Mouse (Mus musculus) heart, embryonic 16.5 days (tissue): ENCODE measurements around the gene Klf6. TPM values are rescaled to one million over a fixed set of nuclear protein-coding genes. Genes with fewer than 3 reads are reported as not detected.

Experiments used
- ATAC-seq: fragments of 200-750 bp; cut with Nextera tagmentation; replicated peaks from 2 replicates; pipeline ENCODE4 v1.8.0; 2017; ENCODE audit warnings: moderate number of reproducible peaks; ENCODE audit not compliant: insufficient read depth, low FRiP score; ENCODE audit errors: extremely low read depth
- H3K27ac ChIP-seq: fragments of 300-500 bp; sonication (generic); 2 replicates; pipeline ENCODE4 v1.5.1; 2014; ENCODE audit warnings: mild to moderate bottlenecking, low read length, control low read depth, moderate library complexity
- H3K27me3 ChIP-seq: fragments of 300-500 bp; sonication (generic); 2 replicates; pipeline ENCODE4 v1.6.1; 2014; ENCODE audit warnings: low read length, mixed read lengths; ENCODE audit not compliant: control insufficient read depth, insufficient read depth
- H3K36me3 ChIP-seq: fragments of 300-500 bp; sonication (generic); 2 replicates; pipeline ENCODE4 v1.6.1; 2014; ENCODE audit not compliant: control insufficient read depth, insufficient read depth
- H3K4me1 ChIP-seq: fragments of 300-500 bp; sonication (generic); 2 replicates; pipeline ENCODE4 v1.6.1; 2014; ENCODE audit warnings: low read length, mixed read lengths; ENCODE audit not compliant: control insufficient read depth, insufficient read depth
- H3K4me2 ChIP-seq: fragments of 300-500 bp; sonication (generic); 2 replicates; pipeline ENCODE4 v1.6.1; 2014; ENCODE audit warnings: low read depth, mild to moderate bottlenecking, control low read depth, low read length
- H3K4me3 ChIP-seq: fragments of 300-500 bp; sonication (generic); 2 replicates; pipeline ENCODE4 v1.5.1; 2014; ENCODE audit warnings: mild to moderate bottlenecking, control low read depth, low read length
- H3K9ac ChIP-seq: fragments of 300-500 bp; sonication (generic); 2 replicates; pipeline ENCODE4 v1.6.1; 2014; ENCODE audit warnings: low read length, control low read depth
- H3K9me3 ChIP-seq: fragments of 300-500 bp; sonication (generic); replicated peaks from 2 replicates; pipeline ENCODE4 v1.6.1; 2016; ENCODE audit warnings: low read length; ENCODE audit not compliant: control insufficient read depth
- WGBS: fragments of 180-500 bp; shearing (Covaris S2); extraction: QIAGEN DNeasy Blood & Tissue Kit; methylation state at CpG from one replicate; pipeline ENCODE4 v1.1.7; 2014; 5-methylcytosine and 5-hydroxymethylcytosine counted together
- polyA plus RNA-seq: library from polyadenylated mRNA; unstranded; fragments of >200 nt; fragmentation: Nextera tagmentation; extraction: Ambion mirVana; gene quantifications from 2 replicates; pipeline ENCODE4 v1.2.1, GENCODE M21; 2015

Gene Klf6
- polyA plus RNA-seq, 1 experiment from 2014 or later = 77.1 TPM

DNA sequence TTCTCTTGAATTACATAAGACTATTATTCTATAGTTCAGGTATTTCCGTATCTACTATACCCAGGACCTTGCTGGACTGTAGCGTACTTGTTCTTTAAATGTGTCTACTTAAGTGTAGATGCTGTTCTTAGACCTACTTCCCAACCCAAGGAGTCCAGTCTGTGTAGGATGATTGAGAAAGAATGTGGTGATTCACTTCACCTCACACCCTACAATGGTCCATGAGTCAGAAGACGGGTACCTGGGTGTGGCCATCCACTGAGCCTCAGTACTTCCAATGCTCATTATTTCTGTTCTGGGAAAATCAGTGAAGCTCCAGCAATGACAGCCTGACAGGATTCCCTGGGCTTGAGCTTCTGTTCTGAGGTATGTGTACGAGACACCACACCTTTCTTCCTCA is 25.5 kb downstream of the Klf6 start:
- Histone ChIP-seq H3K27ac (no peak overlapping the region), H3K4me3 (no peak overlapping the region), H3K27me3 (no peaks in the 10 kb centered on the region), H3K36me3 (no peaks in the 10 kb centered on the region), H3K4me2 (no peak overlapping the region), H3K9me3 (no peaks in the 10 kb centered on the region), H3K9ac (no peak overlapping the region), H3K4me1 (no peaks in the 10 kb centered on the region)
- ATAC-seq = no peak
- 89% methylated on average over 4 of the region's 4 CpGs for WGBS

DNA sequence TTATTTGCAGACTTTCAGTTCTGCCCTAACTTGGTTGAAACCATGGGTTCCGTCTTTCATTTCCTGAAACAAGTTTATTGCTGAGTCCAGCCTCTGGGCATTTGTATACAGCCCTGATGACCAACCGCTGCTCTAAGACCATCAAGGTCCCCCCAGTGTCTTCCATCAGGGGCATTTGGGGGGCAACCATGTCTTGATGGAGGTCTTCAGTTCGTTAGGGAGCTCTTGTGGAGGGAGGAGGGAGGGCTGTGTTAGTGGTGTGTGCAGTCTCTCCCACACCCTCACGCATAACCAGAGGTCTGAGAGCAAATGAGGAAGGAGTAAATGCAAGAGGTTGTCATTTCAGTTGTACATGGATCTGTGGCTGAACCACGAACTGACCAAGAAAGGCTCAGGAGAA is 26.9 kb downstream of the Klf6 start:
- Histone ChIP-seq H3K4me2 (no peak overlapping the region), H3K36me3 (no peaks in the 10 kb centered on the region), H3K9ac (no peak overlapping the region), H3K27me3 (no peaks in the 10 kb centered on the region), H3K4me3 (no peak overlapping the region), H3K9me3 (no peaks in the 10 kb centered on the region), H3K4me1 (no peaks in the 10 kb centered on the region), H3K27ac (no peak overlapping the region)
- 73% methylated on average over 5 of the region's 5 CpGs for WGBS
- no peak for ATAC-seq

DNA sequence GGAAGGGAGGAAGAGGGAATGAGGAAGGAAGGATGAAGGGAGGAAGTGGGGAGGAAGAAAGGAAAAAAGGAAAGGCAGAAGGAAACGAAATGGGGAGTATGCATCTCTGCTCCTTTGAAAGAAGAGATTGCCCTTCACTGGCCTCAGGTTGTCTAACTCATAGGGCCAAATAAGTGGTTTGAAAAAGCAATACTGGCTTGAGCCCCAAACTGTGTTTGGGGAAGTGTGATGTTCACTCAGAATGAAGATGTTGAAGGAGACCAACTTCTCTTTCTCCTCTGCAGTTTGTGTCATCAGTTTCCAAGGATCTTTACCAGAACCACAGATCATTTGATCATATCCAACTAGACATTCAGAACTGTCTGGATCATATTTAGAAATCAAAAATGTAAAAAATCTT is 27.4 kb downstream of the Klf6 start:
- no peak overlapping the region for H3K4me3 ChIP-seq
- no peak overlapping the region for H3K27ac ChIP-seq
- H3K36me3 ChIP-seq = no peaks in the 10 kb centered on the region
- no peak for ATAC-seq
- WGBS = 73% methylated on average over 1 of the region's 1 CpGs
- no peaks in the 10 kb centered on the region for H3K9me3 ChIP-seq
- H3K4me2 ChIP-seq = no peak overlapping the region
- H3K4me1 ChIP-seq = no peaks in the 10 kb centered on the region
- no peaks in the 10 kb centered on the region for H3K27me3 ChIP-seq
- H3K9ac ChIP-seq = no peak overlapping the region

DNA sequence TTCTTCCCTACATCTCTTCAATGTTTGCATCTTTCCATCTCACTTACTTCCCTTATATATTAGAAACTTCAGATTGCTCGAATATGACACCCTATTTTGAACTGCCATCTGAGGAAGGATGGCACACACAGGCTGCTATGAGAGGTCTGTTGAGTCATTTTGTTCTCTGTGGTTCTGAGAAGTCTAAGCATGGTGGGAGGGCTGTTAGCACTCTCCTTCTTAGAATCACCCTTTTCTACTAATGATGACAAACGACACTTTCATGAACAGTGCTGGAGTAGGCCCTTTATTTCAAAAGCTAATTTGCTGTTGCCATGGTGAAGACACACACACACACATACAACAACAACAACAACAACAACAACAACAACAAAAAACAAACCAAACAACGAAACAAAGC is 28.8 kb downstream of the Klf6 start:
- Histone ChIP-seq H3K4me1 (no peaks in the 10 kb centered on the region), H3K9me3 (no peaks in the 10 kb centered on the region), H3K4me3 (no peak overlapping the region), H3K27me3 (no peaks in the 10 kb centered on the region), H3K36me3 (no peaks in the 10 kb centered on the region), H3K27ac (no peak overlapping the region), H3K9ac (no peak overlapping the region), H3K4me2 (no peak overlapping the region)
- 67% methylated on average over 3 of the region's 3 CpGs for WGBS
- ATAC-seq = no peak

GRCm38 (mm10) chr13:5892684-5893447 is 31.6 kb downstream of the Klf6 start:
- Histone ChIP-seq H3K9ac (no peak overlapping the region), H3K4me2 (no peak overlapping the region), H3K27me3 (no peaks in the 10 kb centered on the region), H3K4me3 (no peak overlapping the region), H3K9me3 (no peaks in the 10 kb centered on the region), H3K36me3 (no peaks in the 10 kb centered on the region), H3K27ac (no peak overlapping the region), H3K4me1 (peaks cover 4% of the 10 kb centered on the region)
- WGBS = 57% methylated on average over 9 of the region's 9 CpGs
- no peak for ATAC-seq

DNA sequence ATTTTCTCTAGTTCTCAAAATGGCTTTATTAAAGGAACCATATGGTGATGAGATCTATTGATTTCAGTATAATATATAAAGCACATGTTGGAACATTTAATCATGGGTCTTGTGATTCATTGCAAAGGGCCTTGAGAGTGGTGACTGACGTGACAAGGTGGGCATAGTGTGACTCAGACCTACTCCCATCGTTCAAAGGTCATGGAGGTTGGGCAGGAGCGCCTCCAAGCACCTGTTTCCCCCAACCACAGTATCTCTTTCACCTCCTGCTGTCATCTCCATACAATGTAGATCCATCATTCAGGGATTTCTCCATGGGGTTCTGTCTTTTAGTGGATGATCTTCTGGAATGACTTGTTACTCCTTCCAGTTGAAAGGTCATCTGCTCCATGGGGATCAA is 33.6 kb downstream of the Klf6 start:
- Histone ChIP-seq H3K4me1 (peaks cover 4% of the 10 kb centered on the region), H3K4me2 (no peak overlapping the region), H3K27me3 (no peaks in the 10 kb centered on the region), H3K27ac (no peak overlapping the region), H3K9ac (no peak overlapping the region), H3K36me3 (no peaks in the 10 kb centered on the region), H3K4me3 (no peak overlapping the region), H3K9me3 (no peaks in the 10 kb centered on the region)
- ATAC-seq = no peak
- 81% methylated on average over 3 of the region's 3 CpGs for WGBS

GRCm38 (mm10) chr13:5895851-5896250 is 34.6 kb downstream of the Klf6 start:
- no peak overlapping the region for H3K4me3 ChIP-seq
- ATAC-seq = no peak
- WGBS = 82% methylated on average over 3 of the region's 3 CpGs
- H3K27me3 ChIP-seq = no peaks in the 10 kb centered on the region
- H3K9me3 ChIP-seq = no peaks in the 10 kb centered on the region
- peaks cover 4% of the 10 kb centered on the region for H3K4me1 ChIP-seq
- no peaks in the 10 kb centered on the region for H3K36me3 ChIP-seq
- H3K27ac ChIP-seq = no peak overlapping the region
- H3K9ac ChIP-seq = no peak overlapping the region
- H3K4me2 ChIP-seq = no peak overlapping the region

DNA sequence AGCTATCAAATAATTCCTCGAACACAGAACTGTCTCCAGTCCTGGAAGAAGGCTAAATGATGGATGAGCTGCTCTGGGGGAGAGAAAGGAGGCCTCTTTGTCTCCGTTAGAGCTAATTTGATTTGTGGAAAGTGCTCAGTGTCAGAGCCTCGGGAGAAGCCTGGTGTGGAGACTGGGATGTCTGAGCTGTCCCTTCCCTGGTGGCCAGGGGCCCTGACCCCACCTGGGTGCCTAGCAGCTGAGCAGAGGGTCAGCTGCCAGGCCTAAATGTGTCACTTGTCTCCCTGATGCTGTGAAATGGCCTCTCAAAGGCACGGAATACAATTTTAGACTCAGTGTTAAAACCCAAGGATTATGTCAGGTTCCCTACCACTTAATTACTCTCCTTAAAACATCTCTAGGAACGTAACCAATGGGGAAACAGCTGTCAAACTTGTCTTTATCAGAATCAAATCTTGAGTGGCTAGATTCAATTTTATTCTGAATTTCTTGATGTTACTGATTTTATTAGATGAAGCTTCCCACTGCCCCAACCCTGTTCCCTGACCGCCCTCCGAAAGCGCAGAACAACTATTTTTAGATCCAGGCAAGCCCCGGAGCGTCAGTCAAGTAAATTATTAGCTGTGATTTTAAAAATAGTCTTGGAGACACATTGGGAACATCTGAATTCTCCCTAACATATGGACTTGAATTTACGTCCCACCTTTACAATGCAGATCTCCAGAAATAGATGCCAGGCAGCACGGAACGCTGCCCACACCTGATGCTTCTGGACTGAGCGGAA is 36.1 kb downstream of the Klf6 start:
- peak overlapping the region; percentile 64 for H3K4me2 ChIP-seq

DNA sequence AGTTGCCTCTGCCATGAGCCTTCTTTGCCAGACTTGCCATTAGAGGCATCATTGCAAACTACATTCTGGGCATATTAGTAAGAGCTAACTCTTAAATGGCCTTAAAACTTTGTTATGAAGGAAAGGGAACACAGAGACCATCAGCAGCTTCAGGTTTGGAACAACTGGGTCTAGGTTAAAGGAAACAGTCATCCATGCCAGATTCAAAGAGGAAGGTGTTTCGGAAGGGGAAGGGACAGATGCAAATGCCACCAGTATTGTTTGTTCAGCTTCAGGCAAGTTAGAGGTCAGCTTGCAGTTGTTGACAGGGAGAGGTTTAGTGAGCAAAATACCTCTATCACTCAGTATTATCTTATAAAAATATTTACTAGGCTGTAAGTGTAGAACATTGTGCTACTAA is 37.7 kb downstream of the Klf6 start:
- H3K9me3 ChIP-seq = no peaks in the 10 kb centered on the region
- H3K4me3 ChIP-seq = no peak overlapping the region
- no peaks in the 10 kb centered on the region for H3K27me3 ChIP-seq
- H3K4me2 ChIP-seq = no peak overlapping the region
- WGBS = 69% methylated on average over 1 of the region's 1 CpGs
- no peak overlapping the region for H3K9ac ChIP-seq
- no peaks in the 10 kb centered on the region for H3K36me3 ChIP-seq
- H3K27ac ChIP-seq = no peak overlapping the region
- peaks cover 4% of the 10 kb centered on the region for H3K4me1 ChIP-seq
- ATAC-seq = no peak

More for the DNA sequence above, 36.1 kb downstream of the Klf6 start:
- Histone ChIP-seq H3K27ac (peak overlapping the region; percentile 74), H3K36me3 (no peaks in the 10 kb centered on the region), H3K27me3 (no peaks in the 10 kb centered on the region), H3K4me1 (peaks cover 4% of the 10 kb centered on the region), H3K9me3 (no peaks in the 10 kb centered on the region), H3K4me3 (peak overlapping the region; percentile 44), H3K9ac (peak overlapping the region; percentile 60)
- peak; percentile 55; the same call in 1 of the 2 replicates for ATAC-seq
- WGBS = 32% methylated on average over 14 of the region's 14 CpGs
